Mouse (Mus musculus): ENCODE measurements at regions not wholly inside any gene's neighbourhood (a gene's known extent, or its start where the extent isn't known, plus 50 kb on each side); places are given as distances from the start of the nearest gene placed in this dataset.

DNA sequence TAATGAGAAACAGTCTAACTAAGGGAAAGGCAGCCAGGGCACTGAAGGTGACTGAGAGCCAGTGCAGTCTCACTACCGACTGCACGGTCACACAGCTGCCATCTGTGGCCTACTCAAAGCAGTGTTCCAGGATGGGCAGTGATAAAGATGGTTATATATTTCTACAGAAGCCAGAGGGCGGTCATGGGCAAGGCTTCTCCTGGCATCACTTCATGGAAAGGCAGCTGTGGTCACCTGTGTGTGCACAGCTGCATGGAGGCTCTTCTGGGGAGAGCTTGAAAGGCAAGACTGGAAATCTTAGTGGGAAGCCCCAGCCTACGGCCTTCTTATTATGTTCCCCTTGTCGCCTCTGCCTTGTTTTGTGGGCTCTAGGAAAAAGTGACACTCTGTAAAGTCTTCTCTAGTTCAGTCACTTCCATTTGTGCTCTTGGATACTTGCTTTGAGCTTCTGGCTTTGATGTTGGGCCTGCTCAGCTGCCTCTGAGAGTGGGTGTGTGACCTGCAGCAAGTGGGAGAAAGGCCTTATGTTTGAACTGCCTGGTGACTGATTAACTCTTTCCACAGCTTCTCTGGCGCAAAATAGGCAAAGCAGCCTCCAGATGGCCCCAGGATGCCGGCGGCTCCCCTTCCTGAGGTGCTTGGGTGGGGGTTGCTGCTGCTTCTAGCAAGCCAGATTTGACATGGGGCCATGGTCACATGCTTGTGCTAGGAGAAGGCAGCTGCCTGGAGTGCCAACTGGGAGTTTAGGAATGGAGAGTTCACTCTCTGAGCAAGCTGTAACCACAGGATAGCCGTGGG, 141.4 kb upstream of the Pdzrn3 start:
- Histone ChIP-seq H3K36me3 (ENCODE audit: control insufficient read depth, insufficient read depth, low read length, poor library complexity, severe bottlenecking) (no peaks in the 10 kb centered on the region), H3K9me3 (ENCODE audit: control insufficient read depth, insufficient read depth, low read depth, low read length) (no peaks in the 10 kb centered on the region), H3K27ac (ENCODE audit: insufficient read depth, low read depth, low read length, poor library complexity, severe bottlenecking) (no peak overlapping the region), H3K4me1 (ENCODE audit: control insufficient read depth in 2 of 2, insufficient read depth in 2 of 2, low read length in 2 of 2, poor library complexity in 1 of 2) (no peaks in the 10 kb centered on the region), H3K9ac (ENCODE audit: insufficient read depth, low read depth, low read length, poor library complexity, severe bottlenecking) (no peak overlapping the region), H3K4me3 (ENCODE audit: insufficient read depth in 1 of 2, low read depth in 1 of 2, low read length in 2 of 2, poor library complexity in 1 of 2, severe bottlenecking in 1 of 2) (no peak overlapping the region)
- in situ Hi-C loops (cut with MboI; ENCODE audit: low sequenced_read_pairs in 2 of 2, unreplicated experiment in 2 of 2): no loop called here
- TF ChIP-seq ZC3H11A (IDR thresholded peaks at IDR 0.05; ENCODE audit: borderline replicate concordance, low read depth, low read length): no peak
- TF ChIP-seq MAFK (IDR thresholded peaks at IDR 0.05; ENCODE audit: insufficient read depth, low read depth, low read length): no peak
- TF ChIP-seq HCFC1 (IDR thresholded peaks at IDR 0.05; ENCODE audit: borderline replicate concordance, insufficient read depth, low read length): no peak
- TF ChIP-seq ZNF384 (IDR thresholded peaks at IDR 0.05; ENCODE audit: low read depth, low read length): no peak
- TF ChIP-seq CHD2 (IDR thresholded peaks at IDR 0.05; ENCODE audit: low read depth, low read length): no peak
- no peak for DNase-seq (ENCODE audit: low read depth, low spot score)

GRCm38 (mm10) chr6:101517584-101517983, 139.9 kb upstream of the Pdzrn3 start:
- H3K27ac ChIP-seq (ENCODE audit: insufficient read depth, low read depth, low read length, poor library complexity, severe bottlenecking): no peak overlapping the region
- H3K4me3 ChIP-seq (ENCODE audit: insufficient read depth in 1 of 2, low read depth in 1 of 2, low read length in 2 of 2, poor library complexity in 1 of 2, severe bottlenecking in 1 of 2): no peak overlapping the region
- no peaks in the 10 kb centered on the region for H3K4me1 ChIP-seq (ENCODE audit: control insufficient read depth in 2 of 2, insufficient read depth in 2 of 2, low read length in 2 of 2, poor library complexity in 1 of 2)
- TF ChIP-seq HCFC1 (IDR thresholded peaks at IDR 0.05; ENCODE audit: borderline replicate concordance, insufficient read depth, low read length) (no peak), ZC3H11A (IDR thresholded peaks at IDR 0.05; ENCODE audit: borderline replicate concordance, low read depth, low read length) (no peak), MAFK (IDR thresholded peaks at IDR 0.05; ENCODE audit: insufficient read depth, low read depth, low read length) (no peak), ZNF384 (IDR thresholded peaks at IDR 0.05; ENCODE audit: low read depth, low read length) (no peak), CHD2 (IDR thresholded peaks at IDR 0.05; ENCODE audit: low read depth, low read length) (no peak)
- in situ Hi-C loops (cut with MboI; ENCODE audit: low sequenced_read_pairs in 2 of 2, unreplicated experiment in 2 of 2): no loop called here
- DNase-seq (ENCODE audit: low read depth, low spot score): no peak
- H3K9ac ChIP-seq (ENCODE audit: insufficient read depth, low read depth, low read length, poor library complexity, severe bottlenecking): no peak overlapping the region
- H3K36me3 ChIP-seq (ENCODE audit: control insufficient read depth, insufficient read depth, low read length, poor library complexity, severe bottlenecking): no peaks in the 10 kb centered on the region
- H3K9me3 ChIP-seq (ENCODE audit: control insufficient read depth, insufficient read depth, low read depth, low read length): no peaks in the 10 kb centered on the region

GRCm38 (mm10) chr6:101513696-101514095, 136.0 kb upstream of the Pdzrn3 start:
- H3K36me3 ChIP-seq (ENCODE audit: control insufficient read depth, insufficient read depth, low read length, poor library complexity, severe bottlenecking): no peaks in the 10 kb centered on the region
- in situ Hi-C loops (cut with MboI; ENCODE audit: low sequenced_read_pairs in 2 of 2, unreplicated experiment in 2 of 2): no loop called here
- H3K9ac ChIP-seq (ENCODE audit: insufficient read depth, low read depth, low read length, poor library complexity, severe bottlenecking): no peak overlapping the region
- H3K4me1 ChIP-seq (ENCODE audit: control insufficient read depth in 2 of 2, insufficient read depth in 2 of 2, low read length in 2 of 2, poor library complexity in 1 of 2): no peaks in the 10 kb centered on the region
- no peak for DNase-seq (ENCODE audit: low read depth, low spot score)
- no peak overlapping the region for H3K27ac ChIP-seq (ENCODE audit: insufficient read depth, low read depth, low read length, poor library complexity, severe bottlenecking)
- no peak for TF ChIP-seq MAFK (IDR thresholded peaks at IDR 0.05; ENCODE audit: insufficient read depth, low read depth, low read length)
- TF ChIP-seq ZC3H11A (IDR thresholded peaks at IDR 0.05; ENCODE audit: borderline replicate concordance, low read depth, low read length): no peak
- TF ChIP-seq HCFC1 (IDR thresholded peaks at IDR 0.05; ENCODE audit: borderline replicate concordance, insufficient read depth, low read length): no peak
- TF ChIP-seq CHD2 (IDR thresholded peaks at IDR 0.05; ENCODE audit: low read depth, low read length): no peak
- no peak for TF ChIP-seq ZNF384 (IDR thresholded peaks at IDR 0.05; ENCODE audit: low read depth, low read length)
- no peaks in the 10 kb centered on the region for H3K9me3 ChIP-seq (ENCODE audit: control insufficient read depth, insufficient read depth, low read depth, low read length)
- no peak overlapping the region for H3K4me3 ChIP-seq (ENCODE audit: insufficient read depth in 1 of 2, low read depth in 1 of 2, low read length in 2 of 2, poor library complexity in 1 of 2, severe bottlenecking in 1 of 2)

GRCm38 (mm10) chr6:101502149-101502548, 124.5 kb upstream of the Pdzrn3 start:
- H3K4me3 ChIP-seq (ENCODE audit: insufficient read depth in 1 of 2, low read depth in 1 of 2, low read length in 2 of 2, poor library complexity in 1 of 2, severe bottlenecking in 1 of 2): no peak overlapping the region
- H3K4me1 ChIP-seq (ENCODE audit: control insufficient read depth in 2 of 2, insufficient read depth in 2 of 2, low read length in 2 of 2, poor library complexity in 1 of 2): no peaks in the 10 kb centered on the region
- H3K27ac ChIP-seq (ENCODE audit: insufficient read depth, low read depth, low read length, poor library complexity, severe bottlenecking): no peak overlapping the region
- no peaks in the 10 kb centered on the region for H3K36me3 ChIP-seq (ENCODE audit: control insufficient read depth, insufficient read depth, low read length, poor library complexity, severe bottlenecking)
- DNase-seq (ENCODE audit: low read depth, low spot score): no peak
- TF ChIP-seq MAFK (IDR thresholded peaks at IDR 0.05; ENCODE audit: insufficient read depth, low read depth, low read length): no peak
- no peak for TF ChIP-seq ZNF384 (IDR thresholded peaks at IDR 0.05; ENCODE audit: low read depth, low read length)
- TF ChIP-seq CHD2 (IDR thresholded peaks at IDR 0.05; ENCODE audit: low read depth, low read length): no peak
- TF ChIP-seq ZC3H11A (IDR thresholded peaks at IDR 0.05; ENCODE audit: borderline replicate concordance, low read depth, low read length): no peak
- TF ChIP-seq HCFC1 (IDR thresholded peaks at IDR 0.05; ENCODE audit: borderline replicate concordance, insufficient read depth, low read length): no peak
- no peak overlapping the region for H3K9ac ChIP-seq (ENCODE audit: insufficient read depth, low read depth, low read length, poor library complexity, severe bottlenecking)
- H3K9me3 ChIP-seq (ENCODE audit: control insufficient read depth, insufficient read depth, low read depth, low read length): no peaks in the 10 kb centered on the region
- in situ Hi-C loops (cut with MboI; ENCODE audit: low sequenced_read_pairs in 2 of 2, unreplicated experiment in 2 of 2): no loop called here

Measured in ES-E14 (cell line).